Mouse (Mus musculus): ENCODE results near the gene Sstr2.

- TF ChIP-seq CTCF (IDR thresholded peaks at IDR 0.05; ENCODE audit: extremely low read depth, insufficient read depth, insufficient read length, insufficient replicate concordance) = peak; percentile 49; the same call in 1 of the 2 replicates
- TF ChIP-seq POLR2A (IDR thresholded peaks at IDR 0.05; ENCODE audit: low read depth, low read length) = no peak
Measured at GRCm38 (mm10) chr11:113611664-113612611, 7.2 kb upstream of the Sstr2 start.
